Mouse (Mus musculus): ENCODE results near the gene Rasa2. TPM values are rescaled to one million over a fixed set of nuclear protein-coding genes. Genes with fewer than 3 reads are reported as not detected.

Rasa2 gene
- polyA plus RNA-seq, 1 experiment from 2014 or later = 9.7 TPM

GRCm38 (mm10) chr9:96535431-96535830 lies 96.0 kb downstream of the Rasa2 start:
- no peak overlapping the region for H3K4me2 ChIP-seq (ENCODE audit: low read length)
- no peak overlapping the region for H3K27ac ChIP-seq (ENCODE audit: low read depth, low read length)
- H3K9ac ChIP-seq (ENCODE audit: low read length) = no peak overlapping the region
- ATAC-seq = no peak
- no peaks in the 10 kb centered on the region for H3K27me3 ChIP-seq (replicated peaks; ENCODE audit: control insufficient read depth, insufficient read depth, low read length)
- no peaks in the 10 kb centered on the region for H3K9me3 ChIP-seq (replicated peaks; ENCODE audit: control insufficient read depth, low read length)
- WGBS = 76% methylated on average over 6 of the region's 6 CpGs
- H3K4me1 ChIP-seq (ENCODE audit: control insufficient read depth, insufficient read depth, low read length) = peaks cover 6% of the 10 kb centered on the region; the same call in 1 of the 2 replicates
- H3K36me3 ChIP-seq (ENCODE audit: control insufficient read depth, insufficient read depth, low read length) = no peaks in the 10 kb centered on the region
- H3K4me3 ChIP-seq (ENCODE audit: low read depth, low read length) = no peak overlapping the region
- DNase-seq (ENCODE audit: low spot score) = no peak

DNA sequence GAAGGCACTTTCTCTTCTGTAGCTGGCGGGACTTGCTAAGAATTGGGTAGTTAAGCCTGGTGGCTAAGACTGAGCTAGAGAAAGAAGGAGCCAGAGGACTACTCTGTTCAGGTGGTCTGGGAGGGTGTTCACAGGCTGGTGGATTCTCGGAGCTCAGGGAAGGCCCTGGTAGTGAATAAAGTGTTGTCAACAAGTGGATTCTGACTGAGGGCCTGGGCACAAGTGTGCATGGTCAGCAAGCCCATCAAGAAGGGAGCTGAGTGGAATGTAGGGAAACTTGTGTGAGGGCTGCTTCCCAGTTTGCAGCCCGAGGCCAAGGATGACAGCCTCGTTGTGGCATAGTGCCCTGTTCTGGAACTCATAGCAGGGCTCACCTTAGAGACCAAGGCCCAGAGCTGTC lies 97.2 kb downstream of the Rasa2 start:
- Histone ChIP-seq H3K36me3 (ENCODE audit: control insufficient read depth, insufficient read depth, low read length) (no peaks in the 10 kb centered on the region), H3K9me3 (replicated peaks; ENCODE audit: control insufficient read depth, low read length) (no peaks in the 10 kb centered on the region), H3K9ac (ENCODE audit: low read length) (no peak overlapping the region), H3K4me1 (ENCODE audit: control insufficient read depth, insufficient read depth, low read length) (peaks cover 9% of the 10 kb centered on the region), H3K27ac (ENCODE audit: low read depth, low read length) (no peak overlapping the region), H3K4me3 (ENCODE audit: low read depth, low read length) (no peak overlapping the region), H3K27me3 (replicated peaks; ENCODE audit: control insufficient read depth, insufficient read depth, low read length) (no peaks in the 10 kb centered on the region), H3K4me2 (ENCODE audit: low read length) (no peak overlapping the region)
- no peak for ATAC-seq
- DNase-seq (ENCODE audit: low spot score) = no peak
- WGBS = 89% methylated on average over 4 of the region's 4 CpGs

GRCm38 (mm10) chr9:96533476-96533875 lies 97.9 kb downstream of the Rasa2 start:
- Histone ChIP-seq H3K4me2 (ENCODE audit: low read length) (no peak overlapping the region), H3K27me3 (replicated peaks; ENCODE audit: control insufficient read depth, insufficient read depth, low read length) (no peaks in the 10 kb centered on the region), H3K36me3 (ENCODE audit: control insufficient read depth, insufficient read depth, low read length) (no peaks in the 10 kb centered on the region), H3K9ac (ENCODE audit: low read length) (no peak overlapping the region), H3K4me1 (ENCODE audit: control insufficient read depth, insufficient read depth, low read length) (peaks cover 9% of the 10 kb centered on the region), H3K4me3 (ENCODE audit: low read depth, low read length) (no peak overlapping the region), H3K9me3 (replicated peaks; ENCODE audit: control insufficient read depth, low read length) (no peaks in the 10 kb centered on the region), H3K27ac (ENCODE audit: low read depth, low read length) (no peak overlapping the region)
- DNase-seq (ENCODE audit: low spot score) (no peak), ATAC-seq (no peak)
- WGBS = 82% methylated on average over 6 of the region's 6 CpGs

DNA sequence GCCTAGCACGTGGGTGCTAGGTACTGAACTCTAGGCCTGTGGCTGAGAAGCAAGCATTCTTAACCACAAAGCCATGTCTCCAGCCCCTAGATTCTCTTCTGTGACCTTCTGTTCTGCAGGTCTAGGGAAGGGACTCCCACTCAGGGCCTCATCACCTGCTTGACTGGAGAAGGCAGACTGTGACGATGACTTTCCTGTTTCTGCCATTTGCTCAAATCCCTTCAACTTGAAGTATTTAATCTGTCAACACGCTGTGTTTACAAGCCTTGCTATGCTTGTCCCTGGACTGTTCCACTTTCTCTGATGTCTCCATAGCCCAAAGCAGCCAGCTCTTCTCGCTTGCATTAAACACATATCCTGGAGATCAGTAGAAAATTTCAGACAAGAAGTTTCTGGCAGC lies 98.9 kb downstream of the Rasa2 start:
- ATAC-seq = no peak
- Histone ChIP-seq H3K27me3 (replicated peaks; ENCODE audit: control insufficient read depth, insufficient read depth, low read length) (no peaks in the 10 kb centered on the region), H3K4me3 (ENCODE audit: low read depth, low read length) (no peak overlapping the region), H3K36me3 (ENCODE audit: control insufficient read depth, insufficient read depth, low read length) (no peaks in the 10 kb centered on the region), H3K9ac (ENCODE audit: low read length) (no peak overlapping the region), H3K27ac (ENCODE audit: low read depth, low read length) (no peak overlapping the region), H3K9me3 (replicated peaks; ENCODE audit: control insufficient read depth, low read length) (no peaks in the 10 kb centered on the region), H3K4me2 (ENCODE audit: low read length) (no peak overlapping the region), H3K4me1 (ENCODE audit: control insufficient read depth, insufficient read depth, low read length) (peaks cover 9% of the 10 kb centered on the region)
- DNase-seq (ENCODE audit: low spot score) = no peak
- WGBS = 84% methylated on average over 4 of the region's 4 CpGs

- 54% methylated on average over 11 of the region's 11 CpGs for WGBS
- DNase-seq (ENCODE audit: low spot score) (peak; percentile 45), ATAC-seq (0 out of 2 replicates have a peak, but pooled peaks have one; percentile 44)
- H3K4me2 ChIP-seq (ENCODE audit: low read length) = no peak overlapping the region
- H3K4me1 ChIP-seq (ENCODE audit: control insufficient read depth, insufficient read depth, low read length) = peaks cover 5% of the 10 kb centered on the region
- H3K9ac ChIP-seq (ENCODE audit: low read length) = no peak overlapping the region
- H3K36me3 ChIP-seq (ENCODE audit: control insufficient read depth, insufficient read depth, low read length) = no peaks in the 10 kb centered on the region
- H3K9me3 ChIP-seq (replicated peaks; ENCODE audit: control insufficient read depth, low read length) = no peaks in the 10 kb centered on the region
- no peak overlapping the region for H3K27ac ChIP-seq (ENCODE audit: low read depth, low read length)
- H3K27me3 ChIP-seq (replicated peaks; ENCODE audit: control insufficient read depth, insufficient read depth, low read length) = no peaks in the 10 kb centered on the region
- H3K4me3 ChIP-seq (ENCODE audit: low read depth, low read length) = no peak overlapping the region
Observed at GRCm38 (mm10) chr9:96530674-96531081, 100.7 kb downstream of the Rasa2 start.

DNA sequence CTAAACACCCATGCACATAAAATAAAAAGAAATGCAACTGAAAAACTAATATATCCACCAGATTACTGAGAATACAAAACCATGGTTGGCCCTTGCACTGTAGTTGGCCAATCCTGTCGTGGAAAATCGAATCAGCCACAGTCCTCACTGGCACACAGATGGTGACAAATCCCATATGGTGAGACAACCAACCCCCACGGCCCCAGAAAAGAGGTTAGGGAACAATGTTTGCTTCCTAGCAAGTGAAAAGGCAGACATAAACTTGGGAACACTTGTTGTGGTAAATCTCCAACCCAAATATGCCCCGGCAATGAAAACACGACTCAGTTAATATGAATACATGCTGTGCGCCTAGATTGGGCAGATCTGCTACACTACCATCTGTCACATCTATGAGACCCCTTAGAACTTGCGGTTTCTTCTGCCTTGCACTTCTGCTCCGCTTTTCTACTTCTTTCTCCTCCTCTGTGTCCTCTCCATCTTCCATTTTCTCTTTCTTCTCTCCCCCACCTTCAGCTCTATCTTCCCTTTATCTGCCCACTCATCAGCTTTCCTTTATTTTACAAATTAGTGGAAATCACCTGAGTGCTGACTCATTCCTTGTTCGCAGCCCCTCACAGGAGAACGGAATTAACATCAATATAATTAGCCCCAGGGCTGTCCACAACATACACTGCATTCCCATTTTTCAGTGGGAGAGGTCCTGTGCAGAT lies 101.3 kb downstream of the Rasa2 start:
- no peaks in the 10 kb centered on the region for H3K27me3 ChIP-seq (replicated peaks; ENCODE audit: control insufficient read depth, insufficient read depth, low read length)
- 61% methylated on average over 10 of the region's 10 CpGs for WGBS
- H3K27ac ChIP-seq (ENCODE audit: low read depth, low read length) = no peak overlapping the region
- DNase-seq (ENCODE audit: low spot score) (peak; percentile 29), ATAC-seq (peak; percentile 29; the same call in 1 of the 2 replicates)
- no peak overlapping the region for H3K4me2 ChIP-seq (ENCODE audit: low read length)
- no peak overlapping the region for H3K9ac ChIP-seq (ENCODE audit: low read length)
- no peaks in the 10 kb centered on the region for H3K36me3 ChIP-seq (ENCODE audit: control insufficient read depth, insufficient read depth, low read length)
- no peaks in the 10 kb centered on the region for H3K9me3 ChIP-seq (replicated peaks; ENCODE audit: control insufficient read depth, low read length)
- peaks cover 4% of the 10 kb centered on the region for H3K4me1 ChIP-seq (ENCODE audit: control insufficient read depth, insufficient read depth, low read length)
- H3K4me3 ChIP-seq (ENCODE audit: low read depth, low read length) = no peak overlapping the region

DNA sequence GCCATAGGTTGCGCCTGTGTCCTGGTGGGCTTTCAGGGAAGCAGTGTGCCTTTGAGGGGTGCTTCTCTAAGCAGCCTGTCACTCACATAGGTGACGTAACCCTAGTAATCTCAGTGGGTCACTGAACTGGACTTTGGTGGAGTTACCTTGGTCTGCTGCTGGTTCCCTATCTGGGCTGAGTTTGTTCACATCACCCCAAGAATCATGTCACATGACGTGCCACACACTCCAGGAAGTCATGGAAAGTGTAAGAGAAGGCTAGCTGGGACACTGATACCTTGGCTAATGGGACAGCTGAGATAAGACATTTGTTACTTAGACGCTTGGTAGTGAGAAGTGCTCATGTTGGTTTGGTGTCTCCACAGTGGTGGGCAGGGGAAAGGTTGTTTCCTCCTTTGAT lies 105.4 kb downstream of the Rasa2 start:
- no peak overlapping the region for H3K27ac ChIP-seq (ENCODE audit: low read depth, low read length)
- 79% methylated on average over 4 of the region's 4 CpGs for WGBS
- DNase-seq (ENCODE audit: low spot score) = no peak
- H3K27me3 ChIP-seq (replicated peaks; ENCODE audit: control insufficient read depth, insufficient read depth, low read length) = no peaks in the 10 kb centered on the region
- ATAC-seq = no peak
- no peak overlapping the region for H3K4me2 ChIP-seq (ENCODE audit: low read length)
- H3K4me1 ChIP-seq (ENCODE audit: control insufficient read depth, insufficient read depth, low read length) = peaks cover 4% of the 10 kb centered on the region
- H3K9ac ChIP-seq (ENCODE audit: low read length) = no peak overlapping the region
- H3K36me3 ChIP-seq (ENCODE audit: control insufficient read depth, insufficient read depth, low read length) = no peaks in the 10 kb centered on the region
- H3K9me3 ChIP-seq (replicated peaks; ENCODE audit: control insufficient read depth, low read length) = no peaks in the 10 kb centered on the region
- no peak overlapping the region for H3K4me3 ChIP-seq (ENCODE audit: low read depth, low read length)

- Histone ChIP-seq H3K36me3 (ENCODE audit: control insufficient read depth, insufficient read depth, low read length) (no peaks in the 10 kb centered on the region), H3K9me3 (replicated peaks; ENCODE audit: control insufficient read depth, low read length) (no peaks in the 10 kb centered on the region), H3K27ac (ENCODE audit: low read depth, low read length) (no peak within 1 kb of the TSS), H3K4me3 (ENCODE audit: low read depth, low read length) (no peak within 1 kb of the TSS), H3K4me2 (ENCODE audit: low read length) (no peak within 1 kb of the TSS), H3K27me3 (replicated peaks; ENCODE audit: control insufficient read depth, insufficient read depth, low read length) (no peaks in the 10 kb centered on the region), H3K9ac (ENCODE audit: low read length) (no peak within 1 kb of the TSS), H3K4me1 (ENCODE audit: control insufficient read depth, insufficient read depth, low read length) (peaks cover 4% of the 10 kb centered on the region)
- DNase-seq (ENCODE audit: low spot score) (no peak), ATAC-seq (no peak)
- WGBS = 60% methylated on average over 12 of the region's 12 CpGs
Observed at GRCm38 (mm10) chr9:96524972-96525506, 106.4 kb downstream of the Rasa2 start, which contains the start of gene Gm28729. TSS of gene Gm28729 (minus strand) at chr9:96525264.

DNA sequence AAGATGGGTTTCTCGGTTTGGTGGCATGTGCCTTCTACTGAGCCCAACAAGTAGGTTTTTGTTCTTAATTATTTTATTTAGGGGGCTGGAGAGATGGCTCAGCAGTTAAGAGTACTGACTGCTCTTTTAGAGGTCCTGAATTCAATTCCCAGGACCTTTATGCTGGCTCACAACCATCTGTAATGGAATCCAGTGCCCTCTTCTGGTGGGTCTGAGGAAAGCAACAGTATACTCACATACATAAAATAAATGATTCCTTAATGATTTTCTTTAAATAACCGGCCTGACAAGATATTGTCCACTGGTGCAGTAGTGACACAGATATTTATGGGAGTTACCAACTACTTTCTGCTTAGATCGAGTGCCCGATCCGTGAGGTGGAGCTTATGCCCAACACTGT lies 108.3 kb downstream of the Rasa2 start:
- ATAC-seq (no peak), DNase-seq (ENCODE audit: low spot score) (no peak)
- Histone ChIP-seq H3K27me3 (replicated peaks; ENCODE audit: control insufficient read depth, insufficient read depth, low read length) (no peaks in the 10 kb centered on the region), H3K4me2 (ENCODE audit: low read length) (no peak overlapping the region), H3K4me3 (ENCODE audit: low read depth, low read length) (no peak overlapping the region), H3K9me3 (replicated peaks; ENCODE audit: control insufficient read depth, low read length) (no peaks in the 10 kb centered on the region), H3K36me3 (ENCODE audit: control insufficient read depth, insufficient read depth, low read length) (no peaks in the 10 kb centered on the region), H3K27ac (ENCODE audit: low read depth, low read length) (no peak overlapping the region), H3K4me1 (ENCODE audit: control insufficient read depth, insufficient read depth, low read length) (no peaks in the 10 kb centered on the region), H3K9ac (ENCODE audit: low read length) (no peak overlapping the region)
- WGBS = 90% methylated on average over 5 of the region's 5 CpGs

Measured in forebrain, embryonic 14.5 days (tissue).